Mouse (Mus musculus) splenic B cell, adult 2 months (primary cell): ENCODE data around the gene Spag6.

Experiments
- DNase-seq: peaks from one replicate; pipeline ENCODE4 v3.0.0-alpha.2; 2011; ENCODE audit warnings: low read depth, low spot score
- H3K27me3 ChIP-seq: 2 replicates; pipeline ENCODE4 v1.6.1; 2012; ENCODE audit warnings: mild to moderate bottlenecking, low read length, moderate library complexity, mixed read lengths; ENCODE audit not compliant: control insufficient read depth, poor library complexity, insufficient read depth, severe bottlenecking
- H3K36me3 ChIP-seq: 2 replicates; pipeline ENCODE4 v1.6.1; 2012; ENCODE audit warnings: mild to moderate bottlenecking, low read length, moderate library complexity, mixed read lengths; ENCODE audit not compliant: control insufficient read depth, poor library complexity, insufficient read depth, severe bottlenecking

Spag6 gene

GRCm38 (mm10) chr2:18679701-18680100 is 14.1 kb upstream of the Spag6 start:
- no peaks in the 10 kb centered on the region for H3K27me3 ChIP-seq
- no peak for DNase-seq
- H3K36me3 ChIP-seq, result no peaks in the 10 kb centered on the region

- Histone ChIP-seq H3K27me3 (no peaks in the 10 kb centered on the region), H3K36me3 (no peaks in the 10 kb centered on the region)
- DNase-seq, result no peak
Observed at GRCm38 (mm10) chr2:18680501-18680900, 13.3 kb upstream of the Spag6 start.

GRCm38 (mm10) chr2:18680961-18681360 is 12.9 kb upstream of the Spag6 start:
- DNase-seq, result peak; percentile 78
- Histone ChIP-seq H3K36me3 (no peaks in the 10 kb centered on the region), H3K27me3 (no peaks in the 10 kb centered on the region)

GRCm38 (mm10) chr2:18684062-18684461 is 9.8 kb upstream of the Spag6 start:
- no peak for DNase-seq
- Histone ChIP-seq H3K27me3 (no peaks in the 10 kb centered on the region), H3K36me3 (no peaks in the 10 kb centered on the region)

- Histone ChIP-seq H3K27me3 (peaks cover 3% of the 10 kb centered on the region; the same call in 1 of the 2 replicates), H3K36me3 (no peaks in the 10 kb centered on the region)
- DNase-seq, result no peak
Observed at GRCm38 (mm10) chr2:18686386-18686785, 7.4 kb upstream of the Spag6 start.

GRCm38 (mm10) chr2:18686826-18687519 is 6.9 kb upstream of the Spag6 start:
- DNase-seq, result no peak

GRCm38 (mm10) chr2:18687671-18688170 is 6.1 kb upstream of the Spag6 start:
- DNase-seq, result peak; percentile 51
- Histone ChIP-seq H3K27me3 (peaks cover 3% of the 10 kb centered on the region; the same call in 1 of the 2 replicates), H3K36me3 (no peaks in the 10 kb centered on the region)

More at GRCm38 (mm10) chr2:18686826-18687519, 6.9 kb upstream of the Spag6 start:
- Histone ChIP-seq H3K27me3 (peaks cover 3% of the 10 kb centered on the region; the same call in 1 of the 2 replicates), H3K36me3 (no peaks in the 10 kb centered on the region)

GRCm38 (mm10) chr2:18688286-18688685 is 5.5 kb upstream of the Spag6 start:
- H3K36me3 ChIP-seq, result no peaks in the 10 kb centered on the region
- DNase-seq, result peak; percentile 27

GRCm38 (mm10) chr2:18688708-18689063 is 5.1 kb upstream of the Spag6 start:
- DNase-seq, result peak; percentile 84
- Histone ChIP-seq H3K36me3 (no peaks in the 10 kb centered on the region), H3K27me3 (peaks cover 4% of the 10 kb centered on the region; the same call in 1 of the 2 replicates)

More at GRCm38 (mm10) chr2:18688286-18688685, 5.5 kb upstream of the Spag6 start:
- H3K27me3 ChIP-seq, result peaks cover 4% of the 10 kb centered on the region; the same call in 1 of the 2 replicates

GRCm38 (mm10) chr2:18689064-18689921 is 4.5 kb upstream of the Spag6 start:
- Histone ChIP-seq H3K36me3 (no peaks in the 10 kb centered on the region), H3K27me3 (peaks cover 4% of the 10 kb centered on the region; the same call in 1 of the 2 replicates)
- peak; percentile 70 for DNase-seq

GRCm38 (mm10) chr2:18690055-18690691 is 3.7 kb upstream of the Spag6 start:
- peak; percentile 46 for DNase-seq
- Histone ChIP-seq H3K36me3 (no peaks in the 10 kb centered on the region), H3K27me3 (peaks cover 7% of the 10 kb centered on the region; the same call in 1 of the 2 replicates)

GRCm38 (mm10) chr2:18690756-18691155 is 3.1 kb upstream of the Spag6 start:
- Histone ChIP-seq H3K36me3 (no peaks in the 10 kb centered on the region), H3K27me3 (peaks cover 7% of the 10 kb centered on the region)
- DNase-seq, result peak; percentile 33

GRCm38 (mm10) chr2:18692031-18692430 is 1.8 kb upstream of the Spag6 start:
- peaks cover 7% of the 10 kb centered on the region for H3K27me3 ChIP-seq
- DNase-seq, result no peak
- no peaks in the 10 kb centered on the region for H3K36me3 ChIP-seq

GRCm38 (mm10) chr2:18692548-18692947 is 1.3 kb upstream of the Spag6 start:
- Histone ChIP-seq H3K36me3 (no peaks in the 10 kb centered on the region), H3K27me3 (peaks cover 7% of the 10 kb centered on the region)
- DNase-seq, result no peak
